Mouse (Mus musculus): ENCODE data around the gene Gnaz.

The Gnaz gene

GRCm38 (mm10) chr10:74966850-74967451 lies at the start of gene Gnaz:
Gene Gnaz (plus strand): TSS chr10:74967177.
- DNase-seq (ENCODE audit: low read depth, low spot score): peak; percentile 90

- peak; percentile 57 for DNase-seq (ENCODE audit: low read depth, low spot score)
Measured at GRCm38 (mm10) chr10:74919277-74919676, 47.7 kb upstream of the Gnaz start.

- peak; percentile 86 for DNase-seq (ENCODE audit: low read depth, low spot score)
Measured at GRCm38 (mm10) chr10:74920853-74921567, 46.0 kb upstream of the Gnaz start.

- no peak for DNase-seq (ENCODE audit: low read depth, low spot score)
Measured at GRCm38 (mm10) chr10:74921614-74922013, 45.4 kb upstream of the Gnaz start.

- peak; percentile 68 for DNase-seq (ENCODE audit: low read depth, low spot score)
Measured at GRCm38 (mm10) chr10:74922763-74923162, 44.2 kb upstream of the Gnaz start.

GRCm38 (mm10) chr10:74924274-74924673 lies 42.7 kb upstream of the Gnaz start:
- no peak for DNase-seq (ENCODE audit: low read depth, low spot score)

- peak; percentile 72 for DNase-seq (ENCODE audit: low read depth, low spot score)
Measured at GRCm38 (mm10) chr10:74925324-74925723, 41.7 kb upstream of the Gnaz start.

- DNase-seq (ENCODE audit: low read depth, low spot score): no peak
Measured at GRCm38 (mm10) chr10:74928276-74928675, 38.7 kb upstream of the Gnaz start.

- peak; percentile 59 for DNase-seq (ENCODE audit: low read depth, low spot score)
Measured at GRCm38 (mm10) chr10:74929578-74929977, 37.4 kb upstream of the Gnaz start.

GRCm38 (mm10) chr10:74930541-74930940 lies 36.4 kb upstream of the Gnaz start:
- DNase-seq (ENCODE audit: low read depth, low spot score): no peak

GRCm38 (mm10) chr10:74931631-74932030 lies 35.3 kb upstream of the Gnaz start:
- no peak for DNase-seq (ENCODE audit: low read depth, low spot score)

GRCm38 (mm10) chr10:74932487-74932886 lies 34.5 kb upstream of the Gnaz start:
- DNase-seq (ENCODE audit: low read depth, low spot score): no peak

GRCm38 (mm10) chr10:74933548-74934190 lies 33.3 kb upstream of the Gnaz start:
- no peak for DNase-seq (ENCODE audit: low read depth, low spot score)

- no peak for DNase-seq (ENCODE audit: low read depth, low spot score)
Measured at GRCm38 (mm10) chr10:74934521-74934920, 32.5 kb upstream of the Gnaz start.

GRCm38 (mm10) chr10:74935016-74935415 lies 32.0 kb upstream of the Gnaz start:
- DNase-seq (ENCODE audit: low read depth, low spot score): peak; percentile 43

- peak; percentile 45 for DNase-seq (ENCODE audit: low read depth, low spot score)
Measured at GRCm38 (mm10) chr10:74937003-74937790, 29.8 kb upstream of the Gnaz start.

GRCm38 (mm10) chr10:74938410-74938809 lies 28.6 kb upstream of the Gnaz start:
- DNase-seq (ENCODE audit: low read depth, low spot score): no peak

- DNase-seq (ENCODE audit: low read depth, low spot score): no peak
Measured at GRCm38 (mm10) chr10:74939300-74939699, 27.7 kb upstream of the Gnaz start.

GRCm38 (mm10) chr10:74940795-74941194 lies 26.2 kb upstream of the Gnaz start:
- no peak for DNase-seq (ENCODE audit: low read depth, low spot score)

- DNase-seq (ENCODE audit: low read depth, low spot score): no peak
Measured at GRCm38 (mm10) chr10:74952830-74953443, 14.0 kb upstream of the Gnaz start.

GRCm38 (mm10) chr10:74964380-74964779 lies 2.6 kb upstream of the Gnaz start:
- no peak for DNase-seq (ENCODE audit: low read depth, low spot score)
